Mouse (Mus musculus) frontal cortex, postnatal 25 days (tissue): ENCODE data around the gene Ncapd2.
"Not testable (repeated sequence)": the region's sequence is repeated elsewhere in the genome, so short reads cannot be mapped to it uniquely, and the experiment has no call there.

Source experiments
- DNase-seq, 2 experiments: peaks; one replicate each; pipeline ENCODE4 v3.0.0; 2022; ENCODE audit warnings: low spot score in 2 of 2

Ncapd2 gene

GRCm38 (mm10) chr6:125166051-125166751, 25.3 kb downstream of the Ncapd2 start, which contains the start of gene Gapdh:
Gene Gapdh (minus strand): TSS chr6:125166467.
- no peak for DNase-seq

- peak; percentile 96 to 98 for DNase-seq
Measured at GRCm38 (mm10) chr6:125165328-125165891, 26.1 kb downstream of the Ncapd2 start.

- DNase-seq = no peak
Measured at GRCm38 (mm10) chr6:125164672-125165327, 26.7 kb downstream of the Ncapd2 start.

GRCm38 (mm10) chr6:125163801-125164657, 27.5 kb downstream of the Ncapd2 start:
- DNase-seq = no peak

- DNase-seq = not testable (repeated sequence)
Measured at GRCm38 (mm10) chr6:125162615-125163305, 28.7 kb downstream of the Ncapd2 start.

- peak in 1 of 2 experiments; percentile 62 for DNase-seq
Measured at GRCm38 (mm10) chr6:125161971-125162370, 29.5 kb downstream of the Ncapd2 start.

- DNase-seq = peak in 1 of 2 experiments; percentile 53
Measured at GRCm38 (mm10) chr6:125160854-125161760, 30.4 kb downstream of the Ncapd2 start.

GRCm38 (mm10) chr6:125160558-125160853, 31.0 kb downstream of the Ncapd2 start:
- DNase-seq = no peak

- DNase-seq = no peak
Measured at GRCm38 (mm10) chr6:125159773-125160557, 31.5 kb downstream of the Ncapd2 start.

GRCm38 (mm10) chr6:125158944-125159492, 32.5 kb downstream of the Ncapd2 start:
- DNase-seq = no peak

GRCm38 (mm10) chr6:125156903-125157614, 34.4 kb downstream of the Ncapd2 start:
- no peak for DNase-seq

- no peak for DNase-seq
Measured at GRCm38 (mm10) chr6:125156491-125156890, 35.0 kb downstream of the Ncapd2 start.

GRCm38 (mm10) chr6:125155262-125155661, 36.2 kb downstream of the Ncapd2 start:
- DNase-seq = no peak

- no peak for DNase-seq
Measured at GRCm38 (mm10) chr6:125154550-125154949, 37.0 kb downstream of the Ncapd2 start.

- no peak for DNase-seq
Measured at GRCm38 (mm10) chr6:125153682-125154081, 37.8 kb downstream of the Ncapd2 start.

- DNase-seq = no peak
Measured at GRCm38 (mm10) chr6:125153018-125153389, 38.5 kb downstream of the Ncapd2 start.

- DNase-seq = no peak
Measured at GRCm38 (mm10) chr6:125152212-125153017, 39.1 kb downstream of the Ncapd2 start.

GRCm38 (mm10) chr6:125149569-125149950, 41.9 kb downstream of the Ncapd2 start:
- no peak for DNase-seq
